Mouse (Mus musculus) left cerebral cortex, adult 2 months (tissue): Measurements from ENCODE around the gene Rnf157. TPM values are rescaled to one million over a fixed set of nuclear protein-coding genes. Genes with fewer than 3 reads are reported as not detected.

Source experiments
- DNase-seq, 2 experiments: peaks; one replicate each; pipeline ENCODE4 v3.0.0; 2021 to 2022; ENCODE audit warnings: low spot score in 2 of 2, mixed read lengths in 1 of 2; ENCODE audit errors: extremely low spot score in 1 of 2
- H3K27ac ChIP-seq: fragments of 200-600 bp; 2 replicates; pipeline ENCODE4 v1.8.1; 2022
- H3K4me3 ChIP-seq: fragments of 200-600 bp; 2 replicates; pipeline ENCODE4 v1.8.1; 2022
- CTCF ChIP-seq: fragments of 200-600 bp; IDR thresholded peaks from 2 replicates; pipeline ENCODE4 v1.8.1; 2022; ENCODE audit warnings: antibody characterized with exemption, mild to moderate bottlenecking, moderate library complexity
- intact Hi-C: fragments of 180-260 bp; cut with DNase I; formaldehyde crosslinking; loops from one replicate; pipeline ENCODE4 v1.15.1; 2025
- long read RNA-seq, 2 experiments: library from polyadenylated mRNA; stranded (forward); transcript quantifications; one replicate each; pipeline ENCODE4 v2.0.0; 2021; ENCODE audit warnings: borderline mapping rate in 2 of 2
- total RNA-seq, 2 experiments: library from RNA; stranded (reverse); gene quantifications; 2 replicates each; pipeline ENCODE4 v1.2.3; 2021

Rnf157 gene
- 100 to 1,000 TPM; 256 to 285 TPM for total RNA-seq
- long read RNA-seq, experiment 1, full-length matches to known transcripts: 314 of 444 reads
- long read RNA-seq, experiment 1, partial matches to known transcripts: 34 of 444 reads
- long read RNA-seq, experiment 1, other reads (novel, unspliced or antisense): 96 of 444 reads
- long read RNA-seq, experiment 2, full-length matches to known transcripts: 274 of 394 reads
- long read RNA-seq, experiment 2, partial matches to known transcripts: 38 of 394 reads
- long read RNA-seq, experiment 2, other reads (novel, unspliced or antisense): 82 of 394 reads

- intact Hi-C loops: loop anchor here (1.0 kb wide), 1 partner anchor 19 kb away; no protein-coding TSS in a partner anchor
These were observed at the start of gene Rnf157 for GRCm38 (mm10) chr11:116412904-116413630. Rnf157 (minus strand) TSS chr11:116413032.

GRCm38 (mm10) chr11:116459786-116460185 lies 47.0 kb upstream of the Rnf157 start:
- intact Hi-C loops: no loop called here
- Histone ChIP-seq H3K4me3 (no peak overlapping the region), H3K27ac (no peak overlapping the region)
- no peak for TF ChIP-seq CTCF
- no peak for DNase-seq

More at GRCm38 (mm10) chr11:116412904-116413630, at the start of gene Rnf157:
- TF ChIP-seq CTCF: no peak
- Histone ChIP-seq H3K27ac (peak within 1 kb of the TSS; percentile 98), H3K4me3 (peak within 1 kb of the TSS; percentile 53)
- peak; percentile 93 for DNase-seq

GRCm38 (mm10) chr11:116456234-116456633 lies 43.4 kb upstream of the Rnf157 start:
- no peak for DNase-seq
- intact Hi-C loops: no loop called here
- TF ChIP-seq CTCF: no peak
- H3K4me3 ChIP-seq: no peak overlapping the region
- no peak overlapping the region for H3K27ac ChIP-seq

- no peak for DNase-seq
- H3K27ac ChIP-seq: no peak overlapping the region
- intact Hi-C loops: no loop called here
- TF ChIP-seq CTCF: no peak
- no peak overlapping the region for H3K4me3 ChIP-seq
These were observed 41.1 kb upstream of the Rnf157 start for GRCm38 (mm10) chr11:116453889-116454288.

GRCm38 (mm10) chr11:116449341-116449740 lies 36.5 kb upstream of the Rnf157 start:
- no peak overlapping the region for H3K27ac ChIP-seq
- intact Hi-C loops: loop anchor here (5.0 kb wide), 1 partner anchor 222 kb away; no protein-coding TSS in a partner anchor
- DNase-seq: no peak
- no peak for TF ChIP-seq CTCF
- no peak overlapping the region for H3K4me3 ChIP-seq

- intact Hi-C loops: loop anchor here (2.0 to 5.0 kb wide), 2 partner anchors 79 to 221 kb away; no protein-coding TSS in a partner anchor
- H3K4me3 ChIP-seq: no peak overlapping the region
- H3K27ac ChIP-seq: no peak overlapping the region
- DNase-seq: no peak
- TF ChIP-seq CTCF: no peak
These were observed 35.0 kb upstream of the Rnf157 start for GRCm38 (mm10) chr11:116447822-116448221.

- no peak for DNase-seq
- intact Hi-C loops: loop anchor here (1.0 to 5.0 kb wide), 3 partner anchors 78 to 219 kb away; no protein-coding TSS in a partner anchor
- H3K27ac ChIP-seq: no peak overlapping the region
These were observed 33.6 kb upstream of the Rnf157 start for GRCm38 (mm10) chr11:116446308-116446887.

GRCm38 (mm10) chr11:116445596-116446307 lies 32.9 kb upstream of the Rnf157 start:
- intact Hi-C loops: loop anchor here (1.0 to 5.0 kb wide), 3 partner anchors 77 to 218 kb away; no protein-coding TSS in a partner anchor
- DNase-seq: peak; percentile 88 to 96
- TF ChIP-seq CTCF: peak; percentile 90
- Histone ChIP-seq H3K4me3 (no peak overlapping the region), H3K27ac (no peak overlapping the region)

More at GRCm38 (mm10) chr11:116446308-116446887, 33.6 kb upstream of the Rnf157 start:
- H3K4me3 ChIP-seq: no peak overlapping the region
- TF ChIP-seq CTCF: no peak

- no peak overlapping the region for H3K4me3 ChIP-seq
- intact Hi-C loops: no loop called here
- H3K27ac ChIP-seq: no peak overlapping the region
- DNase-seq: no peak
- no peak for TF ChIP-seq CTCF
These were observed 31.1 kb upstream of the Rnf157 start for GRCm38 (mm10) chr11:116443935-116444334.

- intact Hi-C loops: no loop called here
These were observed 30.5 kb upstream of the Rnf157 start for GRCm38 (mm10) chr11:116443311-116443710.

GRCm38 (mm10) chr11:116442867-116443177 lies 30.0 kb upstream of the Rnf157 start:
- no peak overlapping the region for H3K4me3 ChIP-seq
- intact Hi-C loops: no loop called here
- no peak for DNase-seq
- no peak overlapping the region for H3K27ac ChIP-seq
- TF ChIP-seq CTCF: no peak

More at GRCm38 (mm10) chr11:116443311-116443710, 30.5 kb upstream of the Rnf157 start:
- Histone ChIP-seq H3K27ac (no peak overlapping the region), H3K4me3 (no peak overlapping the region)
- no peak for TF ChIP-seq CTCF
- no peak for DNase-seq
